Mouse (Mus musculus): ENCODE results near the gene Gm3486. TPM values are rescaled to one million over a fixed set of nuclear protein-coding genes. Genes with fewer than 3 reads are reported as not detected.

The Gm3486 gene
- polyA plus RNA-seq (2017; shearing (Covaris generic)): not detected

GRCm38 (mm10) chr14:41489385-41489784, at the start of gene Gm3486:
Gene Gm3486 (minus strand): TSS chr14:41489485.

GRCm38 (mm10) chr14:41453418-41453817, 35.9 kb downstream of the Gm3486 start, which contains the start of gene Gm7954:
Gene Gm7954 (minus strand): TSS chr14:41453518.

Other genes starting within 250 kb of the Gm3486 start
- gene Gm2832, start 210.7 kb downstream of the Gm3486 start, polyA plus RNA-seq (2017; shearing (Covaris generic)): not detected
- 0.24 TPM for gene Gm5798, start 140.9 kb downstream of the Gm3486 start, polyA plus RNA-seq (2017; shearing (Covaris generic))
- gene Gm7945, start 103.1 kb downstream of the Gm3486 start, polyA plus RNA-seq (2017; shearing (Covaris generic)): not detected
- not detected for gene Gm6482, start 81.2 kb downstream of the Gm3486 start, polyA plus RNA-seq (2017; shearing (Covaris generic))
- not detected for gene Gm7954, start 36.0 kb downstream of the Gm3486 start, polyA plus RNA-seq (2017; shearing (Covaris generic))
- not detected for gene Gm7970, start 66.1 kb upstream of the Gm3486 start, polyA plus RNA-seq (2017; shearing (Covaris generic))
- not detected for gene 1700049E17Rik2, start 83.7 kb upstream of the Gm3486 start, polyA plus RNA-seq (2017; shearing (Covaris generic))
- gene Gm3072, start 135.1 kb upstream of the Gm3486 start, polyA plus RNA-seq (2017; shearing (Covaris generic)): not detected
- gene Gm3676, start 157.0 kb upstream of the Gm3486 start, polyA plus RNA-seq (2017; shearing (Covaris generic)): not detected
- gene Gm8068, start 212.4 kb upstream of the Gm3486 start, polyA plus RNA-seq (2017; shearing (Covaris generic)): not detected